Mouse (Mus musculus) forebrain, embryonic 12.5 days (tissue): ENCODE data around the gene Senp7. TPM values are rescaled to one million over a fixed set of nuclear protein-coding genes. Genes with fewer than 3 reads are reported as not detected.
"Not testable (repeated sequence)": the region's sequence is repeated elsewhere in the genome, so short reads cannot be mapped to it uniquely, and the experiment has no call there.

ENCODE experiments used
- ATAC-seq: fragments of 200-750 bp; cut with Nextera tagmentation; 2 replicates; pipeline ENCODE4 v1.8.0; 2017; ENCODE audit warnings: moderate TSS enrichment; ENCODE audit not compliant: low FRiP score
- H3K27ac ChIP-seq: fragments of 300-500 bp; sonication (generic); 2 replicates; pipeline ENCODE4 v1.5.1; 2016; ENCODE audit warnings: mild to moderate bottlenecking
- H3K27me3 ChIP-seq: fragments of 300-500 bp; sonication (generic); 2 replicates; pipeline ENCODE4 v1.6.1; 2016; ENCODE audit warnings: mild to moderate bottlenecking
- H3K36me3 ChIP-seq: fragments of 300-500 bp; sonication (generic); replicated peaks from 2 replicates; pipeline ENCODE4 v1.6.1; 2016; ENCODE audit warnings: mild to moderate bottlenecking
- H3K4me1 ChIP-seq: fragments of 300-500 bp; sonication (generic); 2 replicates; pipeline ENCODE4 v1.6.1; 2016
- H3K4me2 ChIP-seq: fragments of 300-500 bp; sonication (generic); 2 replicates; pipeline ENCODE4 v1.6.1; 2016; ENCODE audit warnings: mild to moderate bottlenecking, moderate library complexity
- H3K4me3 ChIP-seq: fragments of 300-500 bp; sonication (generic); replicated peaks from 2 replicates; pipeline ENCODE4 v1.5.1; 2016; ENCODE audit warnings: mild to moderate bottlenecking
- H3K9ac ChIP-seq: fragments of 300-500 bp; sonication (generic); 2 replicates; pipeline ENCODE4 v1.6.1; 2016; ENCODE audit warnings: mild to moderate bottlenecking
- H3K9me3 ChIP-seq: fragments of 300-500 bp; sonication (generic); 2 replicates; pipeline ENCODE4 v1.6.1; 2016
- WGBS: fragments of 180-500 bp; shearing (Covaris S2); methylation state at CpG from one replicate; pipeline ENCODE4 v1.1.7; 2016; 5-methylcytosine and 5-hydroxymethylcytosine counted together
- polyA plus RNA-seq: library from polyadenylated mRNA; unstranded; fragments of >200 nt; fragmentation: Nextera tagmentation; extraction: Ambion mirVana; gene quantifications from 2 replicates; pipeline ENCODE4 v1.2.1, GENCODE M21; 2016

Senp7 gene
- polyA plus RNA-seq, 1 experiment from 2014 or later = 49.2 TPM

DNA sequence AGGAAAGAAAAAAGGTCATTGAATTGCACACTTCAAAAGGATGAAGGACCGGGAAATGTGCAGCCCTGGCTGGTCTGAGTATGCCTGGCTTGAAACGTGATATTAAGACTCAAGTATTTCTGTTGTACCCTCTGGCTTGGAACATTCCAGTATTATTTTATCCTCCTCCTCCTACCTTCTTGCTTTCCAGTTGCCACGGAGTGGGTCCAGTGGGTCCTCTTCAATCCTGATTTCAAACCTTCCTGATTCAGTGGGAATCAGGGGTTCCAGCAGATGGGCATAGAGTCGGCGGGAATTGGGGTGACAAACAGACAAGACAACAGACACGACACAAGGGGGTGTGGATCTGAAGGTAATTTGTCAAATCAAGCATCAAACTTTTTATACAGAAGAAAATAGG lies 24.4 kb downstream of the Senp7 start:
- no peaks in the 10 kb centered on the region for H3K9me3 ChIP-seq
- no peak overlapping the region for H3K9ac ChIP-seq
- H3K36me3 ChIP-seq = no peaks in the 10 kb centered on the region
- H3K4me2 ChIP-seq = no peak overlapping the region
- H3K4me1 ChIP-seq = peaks cover 12% of the 10 kb centered on the region
- 0 out of 2 replicates have a peak, but pooled peaks cover 3% of the 10 kb centered on the region for H3K27me3 ChIP-seq
- H3K27ac ChIP-seq = no peak overlapping the region
- H3K4me3 ChIP-seq = no peak overlapping the region
- ATAC-seq = no peak
- WGBS = 79% methylated on average over 6 of the region's 6 CpGs

DNA sequence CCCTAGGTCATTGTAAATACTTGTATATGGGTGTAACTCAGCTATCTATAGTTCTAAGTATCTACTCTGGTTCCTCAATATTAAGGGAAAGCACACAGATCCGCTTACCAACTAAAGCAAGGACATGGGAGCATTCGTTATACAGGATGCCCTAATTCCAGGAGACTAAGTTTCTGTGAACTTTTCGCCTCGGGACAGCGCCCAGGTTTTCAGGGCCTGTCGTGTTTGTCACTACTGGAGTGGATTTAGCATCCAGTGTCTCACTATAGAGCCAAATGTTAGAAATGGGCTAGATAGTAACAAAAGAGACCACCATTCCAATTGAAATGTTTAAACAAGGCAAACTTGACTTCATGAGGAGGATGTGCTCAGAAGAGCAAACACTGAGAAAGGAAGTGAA lies 25.0 kb downstream of the Senp7 start:
- ATAC-seq, H3K4me2 ChIP-seq, H3K36me3 ChIP-seq, H3K9me3 ChIP-seq, H3K4me3 ChIP-seq, H3K9ac ChIP-seq, H3K27ac ChIP-seq, H3K27me3 ChIP-seq: not testable (repeated sequence)
- peaks cover 12% of the 10 kb centered on the region for H3K4me1 ChIP-seq
- 92% methylated on average over 6 of the region's 6 CpGs for WGBS

DNA sequence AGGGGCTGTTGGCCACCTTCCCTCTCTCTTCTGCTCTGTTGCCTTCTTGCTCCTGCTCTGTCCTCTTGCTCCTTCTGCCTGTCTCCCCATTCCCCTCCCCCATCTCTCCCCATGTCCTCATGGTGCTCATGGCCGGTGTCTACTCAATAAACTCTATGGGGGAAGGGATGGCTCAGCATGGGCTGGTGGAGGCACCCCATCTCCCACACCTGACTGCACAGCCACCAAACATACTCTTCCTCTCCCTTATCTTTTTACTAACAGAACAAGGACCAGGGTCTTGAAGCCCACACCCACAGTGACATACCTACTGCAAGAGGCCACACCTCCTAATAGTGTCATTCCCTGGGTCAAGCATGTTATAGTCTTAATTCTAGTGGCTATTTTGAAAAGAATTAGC lies 26.0 kb downstream of the Senp7 start:
- Histone ChIP-seq H3K27me3 (no peaks in the 10 kb centered on the region), H3K27ac (no peak overlapping the region), H3K4me1 (peaks cover 12% of the 10 kb centered on the region), H3K36me3 (no peaks in the 10 kb centered on the region), H3K9me3 (no peaks in the 10 kb centered on the region), H3K4me2 (no peak overlapping the region), H3K4me3 (no peak overlapping the region), H3K9ac (no peak overlapping the region)
- peak; percentile 5; the same call in 1 of the 2 replicates for ATAC-seq
- 100% methylated on average over 1 of the region's 1 CpGs for WGBS

DNA sequence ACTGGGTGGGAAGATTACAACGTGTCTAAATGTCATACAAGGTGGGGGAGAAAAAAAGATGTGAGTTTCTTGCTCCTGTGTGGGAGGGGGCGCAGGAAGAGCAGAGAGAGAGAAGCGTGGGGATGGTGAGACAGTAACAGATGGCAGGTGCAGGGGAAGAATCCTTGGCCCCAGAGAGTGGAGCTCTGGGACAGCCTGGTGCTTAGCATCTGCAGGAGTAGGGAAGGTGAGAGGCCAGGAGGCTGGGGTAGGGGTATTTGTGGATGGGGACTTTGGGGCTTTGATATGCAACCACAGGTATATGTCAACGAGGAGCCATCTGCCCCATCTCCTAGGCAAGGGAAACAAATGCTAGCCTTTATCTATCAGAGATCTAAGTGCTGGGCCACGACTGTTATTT lies 26.4 kb downstream of the Senp7 start:
- no peak overlapping the region for H3K4me2 ChIP-seq
- peaks cover 12% of the 10 kb centered on the region for H3K4me1 ChIP-seq
- H3K9ac ChIP-seq = no peak overlapping the region
- H3K9me3 ChIP-seq = no peaks in the 10 kb centered on the region
- no peaks in the 10 kb centered on the region for H3K36me3 ChIP-seq
- 82% methylated on average over 5 of the region's 5 CpGs for WGBS
- H3K4me3 ChIP-seq = no peak overlapping the region
- peak overlapping the region; percentile 97; the same call in 1 of the 2 replicates for H3K27ac ChIP-seq
- ATAC-seq = no peak
- H3K27me3 ChIP-seq = no peaks in the 10 kb centered on the region

DNA sequence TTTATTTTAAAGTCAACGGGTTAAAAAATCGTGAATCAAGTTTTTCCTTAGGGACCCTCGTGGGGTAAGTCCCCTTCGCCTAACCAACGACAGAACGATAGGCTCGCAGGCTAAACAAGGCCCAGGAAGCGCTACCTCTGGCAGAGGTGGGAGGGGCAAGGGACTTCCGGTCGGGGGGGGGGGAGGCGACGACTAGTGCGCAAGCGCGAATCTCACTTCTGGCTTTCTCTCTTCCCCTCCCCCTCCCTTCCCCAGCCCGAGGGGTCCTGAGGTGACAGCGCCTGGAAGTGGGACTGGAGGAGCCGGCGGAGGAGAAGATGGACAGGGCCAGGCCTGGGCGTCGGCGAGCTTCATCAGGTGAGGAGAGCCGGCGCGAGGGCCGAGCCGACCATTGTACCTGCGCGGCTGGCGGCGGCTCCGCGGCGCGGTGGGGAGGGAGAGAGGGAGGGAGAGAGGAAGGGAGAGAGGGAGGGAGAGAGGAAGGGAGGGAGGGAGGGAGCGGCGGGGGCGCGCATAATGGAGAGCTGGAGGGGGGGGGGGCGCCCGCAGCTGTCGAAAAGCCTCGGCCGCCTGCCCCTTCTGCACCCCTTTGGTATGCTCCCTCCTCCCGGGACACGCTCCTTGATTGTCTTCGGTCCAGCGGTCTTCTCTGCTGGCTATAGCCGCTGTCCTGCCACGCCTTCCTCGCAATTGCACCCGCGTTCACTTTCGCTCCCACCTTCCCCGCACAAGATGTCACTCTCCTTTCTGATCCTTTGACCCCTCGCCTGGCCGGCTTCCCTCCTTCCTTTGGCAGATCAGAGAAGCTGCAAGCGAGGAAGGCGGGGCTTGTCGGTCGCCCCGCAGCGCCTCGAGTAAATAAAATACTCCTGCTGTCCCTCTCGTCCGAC lies 27.3 kb downstream of the Senp7 start:
- under 1% methylated on average over 46 of the region's 66 CpGs for WGBS
- H3K36me3 ChIP-seq = no peaks in the 10 kb centered on the region

DNA sequence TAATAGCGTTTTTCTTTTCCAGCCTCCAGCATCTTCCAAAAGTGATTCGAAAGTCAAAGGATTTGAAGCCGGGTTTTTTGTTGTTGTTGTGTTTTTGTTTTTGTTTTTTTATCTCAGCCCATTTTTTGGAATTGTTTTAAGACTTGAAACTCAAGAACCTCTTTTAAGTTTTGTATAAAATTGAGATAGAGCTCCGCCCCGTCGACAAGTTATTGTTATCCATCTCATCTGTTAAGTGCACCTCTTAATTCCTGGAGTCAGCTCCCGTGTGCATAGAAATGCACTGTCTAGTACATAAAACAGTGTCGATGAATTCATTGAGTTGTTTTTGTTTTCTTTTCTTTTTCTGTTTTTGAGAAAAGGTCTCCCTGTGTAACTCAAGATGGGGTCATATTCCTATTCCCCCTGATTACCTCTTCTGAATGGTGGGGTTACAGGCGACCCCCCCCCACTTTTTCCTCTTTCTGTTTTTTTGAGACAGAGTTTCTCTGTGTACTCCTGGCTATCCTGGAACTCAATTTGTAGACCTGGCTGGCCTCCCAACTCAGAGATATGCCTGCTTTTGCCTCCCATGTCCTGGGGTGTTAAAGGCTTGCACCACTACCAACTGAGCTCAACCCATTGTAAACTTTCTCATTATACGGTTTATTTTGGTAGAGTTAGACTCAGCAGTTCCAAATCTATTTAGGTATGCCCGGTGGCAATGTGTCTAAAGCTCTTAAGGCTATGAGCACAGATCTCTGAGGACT lies 28.2 kb downstream of the Senp7 start:
- peak overlapping the region; percentile 55 for H3K4me2 ChIP-seq
- peak overlapping the region; percentile 71 for H3K9ac ChIP-seq
- peaks cover 12% of the 10 kb centered on the region for H3K4me1 ChIP-seq
- no peaks in the 10 kb centered on the region for H3K36me3 ChIP-seq
- H3K9me3 ChIP-seq = no peaks in the 10 kb centered on the region
- peak overlapping the region; percentile 97 for H3K27ac ChIP-seq
- no peaks in the 10 kb centered on the region for H3K27me3 ChIP-seq
- 7% methylated on average over 11 of the region's 11 CpGs for WGBS
- H3K4me3 ChIP-seq = peak overlapping the region; percentile 74
- no peak; the same call in 1 of the 2 replicates for ATAC-seq

More for the DNA sequence above, 27.3 kb downstream of the Senp7 start:
- Histone ChIP-seq H3K4me2 (peak overlapping the region; percentile 55), H3K27me3 (no peaks in the 10 kb centered on the region), H3K9me3 (no peaks in the 10 kb centered on the region), H3K27ac (peak overlapping the region; percentile 97), H3K4me3 (peak overlapping the region; percentile 74), H3K9ac (peak overlapping the region; percentile 71), H3K4me1 (peaks cover 12% of the 10 kb centered on the region)
- peak; percentile 93 for ATAC-seq

DNA sequence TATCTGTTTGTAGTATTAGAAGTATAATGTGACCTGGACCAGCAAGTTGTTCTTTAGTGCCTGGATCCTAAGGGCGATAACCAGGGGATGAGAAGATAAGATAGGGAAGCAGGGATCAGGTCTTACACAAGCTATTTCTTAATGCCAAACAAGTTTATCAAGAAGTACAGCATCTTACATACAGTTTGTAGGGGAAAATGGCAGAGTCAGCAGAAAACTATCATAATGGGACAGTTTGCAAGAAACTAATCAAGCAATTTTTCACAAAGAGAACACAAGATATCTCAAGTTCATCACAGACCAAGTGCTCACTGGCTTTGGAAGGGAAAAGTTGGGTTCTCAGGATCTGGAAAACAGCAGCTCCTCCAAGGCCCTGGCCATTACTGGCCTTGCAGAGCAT lies 31.3 kb downstream of the Senp7 start:
- Histone ChIP-seq H3K9ac (no peak overlapping the region), H3K27me3 (no peaks in the 10 kb centered on the region), H3K4me3 (no peak overlapping the region), H3K4me1 (peaks cover 12% of the 10 kb centered on the region), H3K9me3 (no peaks in the 10 kb centered on the region), H3K27ac (no peak overlapping the region), H3K4me2 (no peak overlapping the region), H3K36me3 (no peaks in the 10 kb centered on the region)
- no peak for ATAC-seq
- WGBS = 96% methylated on average over 1 of the region's 1 CpGs

DNA sequence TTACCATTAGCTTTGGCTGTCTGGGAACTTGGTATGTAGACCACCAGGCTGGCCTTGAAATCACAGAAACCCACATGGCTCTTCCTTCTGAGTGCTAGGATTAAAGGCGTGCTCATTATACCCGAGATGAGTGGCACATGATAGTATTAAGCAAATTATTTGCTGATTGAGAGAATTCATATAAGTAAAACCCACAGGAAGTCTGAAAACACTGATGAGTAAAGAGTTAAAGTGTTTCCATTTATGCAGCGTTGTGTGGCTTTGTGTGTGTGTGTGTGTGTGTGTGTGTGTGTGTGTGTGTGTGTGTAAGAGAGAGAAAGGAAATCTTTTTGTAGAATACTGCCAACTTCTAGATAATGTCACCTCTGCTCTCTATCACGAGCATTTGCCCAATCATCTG lies 33.6 kb downstream of the Senp7 start:
- peaks cover 2% of the 10 kb centered on the region for H3K4me1 ChIP-seq
- no peak overlapping the region for H3K9ac ChIP-seq
- ATAC-seq = no peak
- no peak overlapping the region for H3K4me3 ChIP-seq
- no peak overlapping the region for H3K4me2 ChIP-seq
- H3K36me3 ChIP-seq = peaks cover 3% of the 10 kb centered on the region; the same call in 1 of the 2 replicates
- H3K27ac ChIP-seq = no peak overlapping the region
- no peaks in the 10 kb centered on the region for H3K9me3 ChIP-seq
- 85% methylated on average over 4 of the region's 4 CpGs for WGBS
- H3K27me3 ChIP-seq = no peaks in the 10 kb centered on the region

DNA sequence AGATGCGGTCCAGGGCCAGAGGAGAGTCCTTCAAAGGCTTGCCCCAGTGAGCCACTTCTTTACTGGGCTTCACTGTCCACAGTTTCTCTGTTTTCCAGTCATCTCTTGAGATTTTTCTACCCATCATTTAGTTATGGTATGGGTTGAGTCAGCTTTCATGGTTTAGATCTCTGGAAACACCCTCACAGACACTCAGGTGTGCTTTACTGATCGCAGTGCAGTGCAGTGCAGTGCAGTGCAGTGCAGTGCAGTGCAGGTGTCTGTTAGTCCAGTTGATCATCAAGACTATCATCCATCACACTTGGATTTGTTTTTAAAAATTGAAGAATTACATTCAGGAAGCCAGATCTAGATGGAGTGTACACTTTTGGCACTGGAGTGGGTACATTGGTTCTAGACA lies 38.2 kb downstream of the Senp7 start:
- Histone ChIP-seq H3K36me3 (peaks cover 6% of the 10 kb centered on the region; the same call in 1 of the 2 replicates), H3K9me3 (no peaks in the 10 kb centered on the region), H3K4me2 (no peak overlapping the region), H3K4me3 (no peak overlapping the region), H3K4me1 (no peaks in the 10 kb centered on the region), H3K9ac (no peak overlapping the region), H3K27me3 (no peaks in the 10 kb centered on the region), H3K27ac (no peak overlapping the region)
- no peak for ATAC-seq
- WGBS = 93% methylated on average over 2 of the region's 2 CpGs

DNA sequence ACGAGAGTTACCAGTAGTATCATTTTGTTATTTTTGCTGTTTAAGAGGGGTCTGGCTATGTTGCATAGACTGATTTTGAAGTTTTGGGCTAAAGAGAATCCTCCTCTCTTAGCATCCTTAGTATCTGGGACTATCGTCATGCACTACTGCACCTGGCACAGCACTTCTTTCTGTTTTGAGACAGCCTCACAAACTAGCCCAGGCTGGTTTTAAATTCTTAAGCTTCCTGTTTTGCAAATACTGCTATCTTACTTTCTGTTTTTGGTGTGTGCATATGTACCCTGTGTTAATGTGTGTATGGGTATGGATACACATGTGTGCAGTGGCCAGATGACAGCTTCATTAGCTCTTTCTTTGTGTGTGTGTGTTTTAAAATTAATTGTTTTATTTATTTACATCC lies 42.2 kb downstream of the Senp7 start:
- Histone ChIP-seq H3K4me2 (no peak overlapping the region), H3K9ac (no peak overlapping the region), H3K4me1 (no peaks in the 10 kb centered on the region), H3K27me3 (no peaks in the 10 kb centered on the region), H3K27ac (no peak overlapping the region), H3K36me3 (peaks cover 9% of the 10 kb centered on the region; the same call in 1 of the 2 replicates), H3K4me3 (no peak overlapping the region), H3K9me3 (no peaks in the 10 kb centered on the region)
- WGBS = 98% methylated on average over 2 of the region's 2 CpGs
- ATAC-seq = no peak

DNA sequence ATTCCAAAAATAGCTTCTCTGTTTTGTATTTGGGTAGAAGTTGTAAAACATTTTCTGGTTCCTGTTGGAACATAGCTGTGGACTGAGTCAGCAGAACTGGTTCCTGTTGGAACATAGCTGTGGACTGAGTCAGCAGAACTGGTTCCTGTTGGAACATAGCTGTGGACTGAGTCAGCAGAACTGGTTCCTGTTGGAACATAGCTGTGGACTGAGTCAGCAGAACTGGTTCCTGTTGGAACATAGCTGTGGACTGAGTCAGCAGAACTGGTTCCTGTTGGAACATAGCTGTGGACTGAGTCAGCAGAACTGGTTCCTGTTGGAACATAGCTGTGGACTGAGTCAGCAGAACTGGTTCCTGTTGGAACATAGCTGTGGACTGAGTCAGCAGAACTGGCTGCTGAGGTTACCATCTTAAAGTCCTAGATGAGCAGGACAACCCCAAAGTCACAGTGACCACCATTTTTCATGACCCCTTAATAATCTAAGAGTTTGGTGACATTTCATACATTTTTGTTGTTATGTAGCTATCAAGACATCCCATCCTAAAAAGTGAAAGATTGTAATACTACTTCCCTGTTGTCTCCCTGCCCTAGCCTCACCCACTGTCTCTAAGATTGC lies 48.4 kb downstream of the Senp7 start:
- not testable (repeated sequence) for ATAC-seq, H3K4me2 ChIP-seq, H3K4me3 ChIP-seq, H3K27ac ChIP-seq, H3K9me3 ChIP-seq, H3K27me3 ChIP-seq, H3K4me1 ChIP-seq, H3K9ac ChIP-seq
- peaks cover 37% of the 10 kb centered on the region for H3K36me3 ChIP-seq

DNA sequence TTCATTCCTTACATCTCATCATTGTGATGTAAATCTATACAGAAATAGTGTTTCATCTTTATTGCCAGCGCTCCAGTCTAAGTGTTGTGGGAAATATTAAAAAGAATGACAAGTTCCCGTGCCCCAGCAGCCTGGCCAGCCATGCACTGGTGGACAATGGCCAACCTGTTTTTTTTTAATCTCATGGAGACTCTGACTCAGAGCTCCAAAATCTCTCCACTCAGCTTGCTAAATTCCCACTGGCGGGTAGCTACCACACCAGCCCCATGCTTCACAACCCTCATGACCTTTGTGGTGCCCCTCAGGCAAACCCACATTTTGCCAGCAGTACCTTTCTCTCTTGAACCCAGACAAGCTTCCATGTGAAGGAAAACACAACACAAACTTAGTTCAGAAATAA lies 67.6 kb downstream of the Senp7 start:
- 87% methylated on average over 3 of the region's 3 CpGs for WGBS
- no peaks in the 10 kb centered on the region for H3K4me1 ChIP-seq
- H3K4me2 ChIP-seq = no peak overlapping the region
- H3K4me3 ChIP-seq = no peak overlapping the region
- no peak for ATAC-seq
- H3K27me3 ChIP-seq = no peaks in the 10 kb centered on the region
- H3K9me3 ChIP-seq = 0 out of 2 replicates have a peak, but pooled peaks cover 4% of the 10 kb centered on the region
- no peak overlapping the region for H3K9ac ChIP-seq
- H3K36me3 ChIP-seq = peaks cover 23% of the 10 kb centered on the region
- no peak overlapping the region for H3K27ac ChIP-seq
